Mouse (Mus musculus) testis, adult 2 months (tissue): ENCODE measurements around the gene Gm10722. TPM values are rescaled to one million over a fixed set of nuclear protein-coding genes. Genes with fewer than 3 reads are reported as not detected.
"Not testable (repeated sequence)": the region's sequence is repeated elsewhere in the genome, so short reads cannot be mapped to it uniquely, and the experiment has no call there.

Experiments used
- H3K27ac ChIP-seq: fragments of 200-500 bp; 2 replicates; pipeline ENCODE4 v1.5.1; 2012; ENCODE audit warnings: low read depth, low read length; ENCODE audit not compliant: control insufficient read depth, insufficient read depth
- H3K27me3 ChIP-seq: fragments of 200-500 bp; 2 replicates; pipeline ENCODE4 v1.6.1; 2012; ENCODE audit warnings: mild to moderate bottlenecking, low read length, moderate library complexity; ENCODE audit not compliant: control insufficient read depth, insufficient read depth
- H3K36me3 ChIP-seq: fragments of 200-500 bp; 2 replicates; pipeline ENCODE4 v1.6.1; 2012; ENCODE audit warnings: mild to moderate bottlenecking, low read length; ENCODE audit not compliant: control insufficient read depth, insufficient read depth
- H3K4me1 ChIP-seq: fragments of 200-500 bp; 2 replicates; pipeline ENCODE4 v1.6.1; 2012; ENCODE audit warnings: low read length; ENCODE audit not compliant: control insufficient read depth, insufficient read depth
- H3K4me3 ChIP-seq: fragments of 200-500 bp; 2 replicates; pipeline ENCODE4 v1.5.1; 2012; ENCODE audit warnings: low read depth, mild to moderate bottlenecking, low read length, moderate library complexity, mixed read lengths; ENCODE audit not compliant: control insufficient read depth
- polyA plus RNA-seq: library from polyadenylated mRNA; depleted of rRNA; stranded (reverse); fragments of >200 nt; gene quantifications from 2 replicates; pipeline ENCODE4 v1.2.3, GENCODE M21; 2012; rRNA removed

Gm10722 gene
- polyA plus RNA-seq, 1 experiment = not detected

GRCm38 (mm10) chr9:3027200-3027599 is 26.5 kb downstream of the Gm10722 start:
- H3K4me1 ChIP-seq, H3K27me3 ChIP-seq, H3K27ac ChIP-seq, H3K36me3 ChIP-seq, H3K4me3 ChIP-seq: not testable (repeated sequence)

- not testable (repeated sequence) for H3K27me3 ChIP-seq, H3K4me1 ChIP-seq, H3K27ac ChIP-seq, H3K4me3 ChIP-seq, H3K36me3 ChIP-seq
These were observed 28.7 kb downstream of the Gm10722 start for GRCm38 (mm10) chr9:3029276-3030000.

- H3K36me3 ChIP-seq, H3K27me3 ChIP-seq, H3K4me1 ChIP-seq, H3K4me3 ChIP-seq, H3K27ac ChIP-seq: not testable (repeated sequence)
These were observed 30.1 kb downstream of the Gm10722 start for GRCm38 (mm10) chr9:3030677-3031318.

GRCm38 (mm10) chr9:3034299-3034698 is 33.6 kb downstream of the Gm10722 start, which contains the start of gene Gm17535:
TSS of gene Gm17535 (plus strand) at chr9:3034599.
- H3K4me3 ChIP-seq, H3K27ac ChIP-seq, H3K27me3 ChIP-seq, H3K36me3 ChIP-seq, H3K4me1 ChIP-seq: not testable (repeated sequence)

GRCm38 (mm10) chr9:3036577-3036976 is 35.9 kb downstream of the Gm10722 start, which contains the start of gene Gm10715:
TSS of gene Gm10715 (plus strand) at chr9:3036877.
- not testable (repeated sequence) for H3K27me3 ChIP-seq, H3K4me3 ChIP-seq, H3K4me1 ChIP-seq, H3K36me3 ChIP-seq, H3K27ac ChIP-seq

- not testable (repeated sequence) for H3K4me3 ChIP-seq, H3K27me3 ChIP-seq, H3K36me3 ChIP-seq
These were observed 37.4 kb downstream of the Gm10722 start for GRCm38 (mm10) chr9:3038161-3038560.

More at GRCm38 (mm10) chr9:3038161-3038560, 37.4 kb downstream of the Gm10722 start:
- H3K4me1 ChIP-seq, H3K27ac ChIP-seq: not testable (repeated sequence)

Other genes starting within 250 kb of the Gm10722 start
- gene Gm11168, start 2.4 kb downstream of the Gm10722 start, polyA plus RNA-seq = not detected in 2 replicates
- not detected in 2 replicates for gene Gm10721, start 12.2 kb downstream of the Gm10722 start, polyA plus RNA-seq
- not detected in 2 replicates for gene Gm10720, start 14.7 kb downstream of the Gm10722 start, polyA plus RNA-seq
- gene Gm10719, start 16.5 kb downstream of the Gm10722 start, polyA plus RNA-seq = not detected in 2 replicates
- 0.23 TPM in 1 of 2 replicates, not detected in the other for gene Gm10718, start 22.6 kb downstream of the Gm10722 start, polyA plus RNA-seq
- not detected in 2 replicates for gene Gm10717, start 24.5 kb downstream of the Gm10722 start, polyA plus RNA-seq
- gene Gm17535, start 33.7 kb downstream of the Gm10722 start, polyA plus RNA-seq = not detected in 2 replicates
- not detected in 2 replicates for gene Gm10715, start 36.0 kb downstream of the Gm10722 start, polyA plus RNA-seq